Mouse (Mus musculus): Measurements from ENCODE around the gene Olfr986.

DNA sequence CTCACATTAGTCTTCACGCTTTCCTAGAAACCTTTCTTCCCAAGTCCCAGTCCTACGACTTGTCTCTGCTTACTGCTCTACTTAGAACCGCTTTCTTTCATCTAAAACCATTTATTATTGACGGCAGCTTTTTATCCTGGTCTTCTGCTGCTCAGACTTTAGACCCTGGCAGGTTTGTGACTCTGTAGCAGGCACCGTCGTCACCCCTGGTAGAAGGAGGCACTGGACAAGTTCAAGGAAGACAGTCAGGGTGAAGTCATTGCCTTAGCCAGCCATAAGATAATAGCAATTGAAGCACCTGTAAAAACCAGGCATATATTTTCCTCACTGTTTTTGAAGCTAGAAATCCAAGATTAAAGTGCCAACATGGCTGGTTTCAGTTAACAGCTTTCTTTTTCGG lies 54.5 kb downstream of the Olfr986 start:
- TF ChIP-seq POLR2A (IDR thresholded peaks at IDR 0.05; ENCODE audit: insufficient read depth, low read depth, low read length) (no peak), CTCF (IDR thresholded peaks at IDR 0.05; ENCODE audit: insufficient read depth, low read depth, low read length) (no peak)
